Mouse (Mus musculus) myocyte (in vitro differentiated cells): ENCODE measurements around the gene Ppp1r13b.

ENCODE experiments used
- CEBPB ChIP-seq: IDR thresholded peaks from 2 replicates; pipeline ENCODE4 v1.6.1; 2011; ENCODE audit warnings: mild to moderate bottlenecking, moderate library complexity; ENCODE audit not compliant: poor library complexity, insufficient read depth, severe bottlenecking
- E2F4 ChIP-seq: IDR thresholded peaks from one replicate; pipeline ENCODE4 v1.6.1; 2011; ENCODE audit warnings: mild to moderate bottlenecking, control low read depth, moderate library complexity; ENCODE audit not compliant: insufficient read depth
- MAX ChIP-seq: IDR thresholded peaks from one replicate; pipeline ENCODE4 v1.6.1; 2011; ENCODE audit warnings: low read depth, mild to moderate bottlenecking, control low read depth
- MYOD1 ChIP-seq, 3 experiments: IDR thresholded peaks; one replicate each; pipeline ENCODE4 v1.6.1; 2011; ENCODE audit warnings: control low read depth in 2 of 3, low read depth in 2 of 3, mild to moderate bottlenecking in 2 of 3, moderate library complexity in 1 of 3; ENCODE audit not compliant: insufficient read length in 2 of 3, control insufficient read depth in 1 of 3
- POLR2A ChIP-seq: IDR thresholded peaks from one replicate; pipeline ENCODE4 v1.6.1; 2011; ENCODE audit warnings: low read depth, mild to moderate bottlenecking, control low read depth, moderate library complexity; ENCODE audit not compliant: insufficient read length
- POLR2AphosphoS2 ChIP-seq: IDR thresholded peaks from one replicate; pipeline ENCODE4 v1.6.1; 2011; ENCODE audit warnings: low read depth, control low read depth; ENCODE audit not compliant: insufficient read length
- USF1 ChIP-seq: IDR thresholded peaks from one replicate; pipeline ENCODE4 v1.6.1; 2011; ENCODE audit warnings: low read depth, mild to moderate bottlenecking, control low read depth, moderate library complexity

GRCm38 (mm10) chr12:111819936-111820335 is 88.0 kb downstream of the Ppp1r13b start:
- TF ChIP-seq USF1 (no peak), POLR2A (no peak), MAX (no peak), POLR2AphosphoS2 (no peak), MYOD1 (IDR thresholded peaks at IDR 0.05; ENCODE audit: control insufficient read depth in 1 of 3, insufficient read length in 2 of 3, low read depth in 2 of 3) (no peak), E2F4 (no peak), CEBPB (no peak)
